Mouse (Mus musculus) stomach, embryonic 16.5 days (tissue): Measurements from ENCODE around the gene Scn4a. TPM values are rescaled to one million over a fixed set of nuclear protein-coding genes. Genes with fewer than 3 reads are reported as not detected.
"Not testable (repeated sequence)": the region's sequence is repeated elsewhere in the genome, so short reads cannot be mapped to it uniquely, and the experiment has no call there.

ENCODE experiments used
- ATAC-seq: fragments of 200-750 bp; cut with Nextera tagmentation; 2 replicates; pipeline ENCODE4 v1.8.0; 2017; ENCODE audit warnings: moderate number of reproducible peaks, moderate TSS enrichment; ENCODE audit not compliant: insufficient read depth, low FRiP score
- H3K27ac ChIP-seq: fragments of 300-500 bp; sonication (generic); 2 replicates; pipeline ENCODE4 v1.5.1; 2014; ENCODE audit warnings: low read length
- H3K27me3 ChIP-seq: fragments of 300-500 bp; sonication (generic); 2 replicates; pipeline ENCODE4 v1.6.1; 2014; ENCODE audit warnings: low read length, control low read depth, mixed read lengths; ENCODE audit not compliant: control insufficient read depth, insufficient read depth
- H3K36me3 ChIP-seq: fragments of 300-500 bp; sonication (generic); 2 replicates; pipeline ENCODE4 v1.6.1; 2014; ENCODE audit warnings: low read length; ENCODE audit not compliant: control insufficient read depth, insufficient read depth
- H3K4me1 ChIP-seq: fragments of 300-500 bp; sonication (generic); 2 replicates; pipeline ENCODE4 v1.6.1; 2014; ENCODE audit warnings: low read length, control low read depth, mixed read lengths; ENCODE audit not compliant: control insufficient read depth, insufficient read depth
- H3K4me2 ChIP-seq: fragments of 300-500 bp; sonication (generic); 2 replicates; pipeline ENCODE4 v1.6.1; 2014; ENCODE audit warnings: low read depth, low read length, mixed read lengths
- H3K4me3 ChIP-seq: fragments of 300-500 bp; sonication (generic); replicated peaks from 2 replicates; pipeline ENCODE4 v1.5.1; 2014; ENCODE audit warnings: mild to moderate bottlenecking, low read length
- H3K9ac ChIP-seq: fragments of 300-500 bp; sonication (generic); 2 replicates; pipeline ENCODE4 v1.6.1; 2014; ENCODE audit warnings: low read length
- H3K9me3 ChIP-seq: fragments of 300-500 bp; sonication (generic); replicated peaks from 2 replicates; pipeline ENCODE4 v1.6.1; 2016; ENCODE audit warnings: low read length, control low read depth; ENCODE audit not compliant: control insufficient read depth
- WGBS: fragments of 180-500 bp; shearing (Covaris S2); extraction: QIAGEN DNeasy Blood & Tissue Kit; methylation state at CpG from one replicate; pipeline ENCODE4 v1.1.7; 2014; 5-methylcytosine and 5-hydroxymethylcytosine counted together
- polyA plus RNA-seq: library from polyadenylated mRNA; unstranded; fragments of >200 nt; fragmentation: Nextera tagmentation; extraction: Ambion mirVana; gene quantifications from 2 replicates; pipeline ENCODE4 v1.2.1, GENCODE M21; 2015

Scn4a gene
- polyA plus RNA-seq, 1 experiment from 2014 or later: 0.30 TPM

GRCm38 (mm10) chr11:106350853-106351252 is 2.2 kb downstream of the Scn4a start:
- Histone ChIP-seq H3K4me3 (no peak overlapping the region), H3K27ac (no peak overlapping the region), H3K27me3 (no peaks in the 10 kb centered on the region), H3K4me1 (no peaks in the 10 kb centered on the region), H3K4me2 (no peak overlapping the region), H3K9me3 (no peaks in the 10 kb centered on the region), H3K36me3 (no peaks in the 10 kb centered on the region), H3K9ac (no peak overlapping the region)
- WGBS: 47% methylated on average over 5 of the region's 5 CpGs
- ATAC-seq: no peak

- H3K36me3 ChIP-seq: no peaks in the 10 kb centered on the region
- 74% methylated on average over 6 of the region's 6 CpGs for WGBS
- no peak overlapping the region for H3K9ac ChIP-seq
- no peaks in the 10 kb centered on the region for H3K9me3 ChIP-seq
- H3K27ac ChIP-seq: no peak overlapping the region
- no peak overlapping the region for H3K4me2 ChIP-seq
- no peak for ATAC-seq
- H3K27me3 ChIP-seq: no peaks in the 10 kb centered on the region
- H3K4me1 ChIP-seq: no peaks in the 10 kb centered on the region
- no peak overlapping the region for H3K4me3 ChIP-seq
Measured at GRCm38 (mm10) chr11:106349772-106350171, 3.3 kb downstream of the Scn4a start.

- H3K27me3 ChIP-seq: no peaks in the 10 kb centered on the region
- peak; percentile 52; the same call in 1 of the 2 replicates for ATAC-seq
Measured at GRCm38 (mm10) chr11:106344910-106345309, 8.2 kb downstream of the Scn4a start.

GRCm38 (mm10) chr11:106340990-106341520 is 12.0 kb downstream of the Scn4a start:
- H3K9ac ChIP-seq: no peak overlapping the region

More at GRCm38 (mm10) chr11:106344910-106345309, 8.2 kb downstream of the Scn4a start:
- no peak overlapping the region; the same call in 1 of the 2 replicates for H3K4me2 ChIP-seq
- WGBS: 30% methylated on average over 6 of the region's 6 CpGs
- no peaks in the 10 kb centered on the region for H3K9me3 ChIP-seq
- no peak overlapping the region for H3K9ac ChIP-seq
- H3K4me1 ChIP-seq: no peaks in the 10 kb centered on the region
- no peak overlapping the region for H3K4me3 ChIP-seq
- no peaks in the 10 kb centered on the region for H3K36me3 ChIP-seq
- no peak overlapping the region for H3K27ac ChIP-seq

GRCm38 (mm10) chr11:106339323-106339722 is 13.8 kb downstream of the Scn4a start:
- not testable (repeated sequence) for H3K27ac ChIP-seq, H3K9ac ChIP-seq, H3K4me3 ChIP-seq, H3K36me3 ChIP-seq, ATAC-seq, H3K9me3 ChIP-seq, H3K4me2 ChIP-seq, H3K27me3 ChIP-seq, H3K4me1 ChIP-seq
- WGBS: 76% methylated on average over 4 of the region's 4 CpGs

More at GRCm38 (mm10) chr11:106340990-106341520, 12.0 kb downstream of the Scn4a start:
- Histone ChIP-seq H3K4me1 (no peaks in the 10 kb centered on the region), H3K27ac (no peak overlapping the region), H3K27me3 (no peaks in the 10 kb centered on the region), H3K36me3 (no peaks in the 10 kb centered on the region), H3K4me2 (no peak overlapping the region), H3K9me3 (no peaks in the 10 kb centered on the region), H3K4me3 (no peak overlapping the region)
- ATAC-seq: no peak
- WGBS: 75% methylated on average over 9 of the region's 9 CpGs

- no peak for ATAC-seq
- Histone ChIP-seq H3K4me3 (no peak overlapping the region), H3K4me1 (no peaks in the 10 kb centered on the region), H3K4me2 (no peak overlapping the region), H3K27me3 (no peaks in the 10 kb centered on the region), H3K36me3 (no peaks in the 10 kb centered on the region), H3K9me3 (no peaks in the 10 kb centered on the region), H3K9ac (no peak overlapping the region), H3K27ac (no peak overlapping the region)
- WGBS: 72% methylated on average over 7 of the region's 7 CpGs
Measured at GRCm38 (mm10) chr11:106338870-106339269, 14.2 kb downstream of the Scn4a start.

GRCm38 (mm10) chr11:106338029-106338428 is 15.1 kb downstream of the Scn4a start:
- no peaks in the 10 kb centered on the region for H3K36me3 ChIP-seq
- WGBS: 75% methylated on average over 5 of the region's 5 CpGs
- ATAC-seq: no peak

GRCm38 (mm10) chr11:106334066-106334465 is 19.0 kb downstream of the Scn4a start:
- Histone ChIP-seq H3K4me3 (no peak overlapping the region), H3K36me3 (no peaks in the 10 kb centered on the region), H3K9ac (no peak overlapping the region), H3K27ac (no peak overlapping the region), H3K4me2 (no peak overlapping the region), H3K9me3 (no peaks in the 10 kb centered on the region), H3K4me1 (no peaks in the 10 kb centered on the region), H3K27me3 (no peaks in the 10 kb centered on the region)
- 2% methylated on average over 2 of the region's 2 CpGs for WGBS
- no peak for ATAC-seq

More at GRCm38 (mm10) chr11:106338029-106338428, 15.1 kb downstream of the Scn4a start:
- Histone ChIP-seq H3K9me3 (no peaks in the 10 kb centered on the region), H3K27ac (no peak overlapping the region), H3K27me3 (no peaks in the 10 kb centered on the region), H3K4me3 (no peak overlapping the region), H3K9ac (no peak overlapping the region), H3K4me1 (no peaks in the 10 kb centered on the region), H3K4me2 (no peak overlapping the region)

GRCm38 (mm10) chr11:106332458-106332857 is 20.6 kb downstream of the Scn4a start:
- ATAC-seq: no peak
- Histone ChIP-seq H3K9ac (no peak overlapping the region), H3K27me3 (no peaks in the 10 kb centered on the region), H3K4me2 (no peak overlapping the region), H3K27ac (no peak overlapping the region), H3K4me1 (no peaks in the 10 kb centered on the region), H3K36me3 (no peaks in the 10 kb centered on the region), H3K4me3 (no peak overlapping the region), H3K9me3 (no peaks in the 10 kb centered on the region)
- 56% methylated on average over 4 of the region's 4 CpGs for WGBS
